Mouse (Mus musculus): ENCODE data around the gene Slc38a1.

GRCm38 (mm10) chr15:96588996-96589657 lies 53.6 kb downstream of the Slc38a1 start:
- TF ChIP-seq CTCF (IDR thresholded peaks at IDR 0.05; ENCODE audit: low read depth, low read length) (no peak), POLR2A (IDR thresholded peaks at IDR 0.05; ENCODE audit: extremely low read depth, insufficient read depth, low read length) (no peak)

All from liver, adult 2 months (tissue).